Mouse (Mus musculus) 3134 (cell line): ENCODE measurements around the gene 4930556J24Rik.
A peak's percentile ranks its signal among the peaks of the same experiment; 100 is the strongest.

Source experiments
- DNase-seq: peaks from one replicate; pipeline ENCODE4 v3.0.0-alpha.2; 2011; ENCODE audit warnings: low spot score; ENCODE audit not compliant: insufficient read length; ENCODE audit errors: extremely low read depth

Gene 4930556J24Rik

DNA sequence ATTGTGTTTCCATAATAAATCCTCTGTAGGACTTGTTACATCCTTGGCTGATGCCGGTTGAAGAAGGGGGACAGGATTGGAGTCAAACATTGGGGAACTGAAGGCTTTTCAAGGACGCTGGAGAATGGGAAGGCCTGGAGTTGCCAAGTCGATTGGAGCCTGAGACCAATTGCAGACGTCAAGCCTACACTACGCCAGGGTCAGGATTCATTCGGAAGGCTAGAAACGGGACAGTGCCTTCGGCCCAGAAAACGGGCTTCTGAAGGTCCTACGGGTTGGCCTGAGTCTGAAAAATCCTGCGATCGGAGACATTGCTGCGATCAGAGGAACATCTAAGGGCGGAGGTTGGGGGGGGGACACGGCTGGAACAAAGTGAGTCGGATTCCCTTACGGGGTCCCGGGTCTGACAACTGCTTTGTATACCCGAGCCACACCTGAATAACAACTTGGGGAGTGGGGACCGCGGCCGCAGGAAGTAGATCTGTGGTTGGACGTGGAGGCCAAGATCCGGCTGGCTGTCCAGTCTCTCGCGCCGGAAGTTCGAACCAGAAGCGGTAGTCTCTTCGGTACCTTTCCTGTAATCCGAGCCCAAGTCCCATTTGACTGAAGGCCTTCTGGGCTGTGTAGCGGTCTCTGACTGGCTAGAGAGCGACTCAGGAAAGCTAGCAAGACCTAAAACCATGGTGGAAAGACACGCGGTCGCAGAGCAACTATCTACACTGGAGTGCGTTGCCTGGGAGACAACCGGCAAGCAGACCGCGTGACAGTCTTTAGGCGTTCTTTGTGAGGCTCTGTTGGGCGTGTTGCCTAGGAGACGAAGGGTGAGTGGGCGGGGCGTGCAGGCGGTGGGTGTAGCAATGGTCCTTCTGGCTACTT lies 81.9 kb downstream of the 4930556J24Rik start, which contains the start of the genes 4921536K21Rik and Dusp18:
Gene 4921536K21Rik (minus strand): TSS at position 693 of the 876 bp plus-strand sequence.
Gene Dusp18 (plus strand): TSS at position 835 of the 876 bp plus-strand sequence.
- DNase-seq = peak; percentile 75

DNA sequence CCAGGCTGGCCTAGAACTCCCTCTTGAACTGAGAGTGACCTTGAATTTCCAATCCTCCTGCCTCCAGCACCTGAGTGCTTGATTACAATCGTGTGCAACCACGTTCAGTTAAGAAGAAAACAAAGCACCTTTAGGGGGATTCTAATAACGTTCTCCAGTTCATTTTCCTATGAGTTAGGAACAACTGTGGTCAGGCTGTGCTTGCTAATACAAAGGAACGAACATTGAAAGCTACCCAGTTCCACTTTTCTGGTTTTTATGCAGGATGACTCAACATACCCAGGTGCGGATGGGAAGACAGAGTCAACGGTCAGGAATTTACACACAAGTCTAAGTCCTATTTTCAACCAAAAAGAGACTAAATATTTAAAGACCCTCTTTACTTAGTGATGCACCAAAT lies 82.6 kb downstream of the 4930556J24Rik start:
- DNase-seq = no peak
